Mouse (Mus musculus) liver, postnatal 0 days (tissue): ENCODE measurements around the gene Syngr2.

Experiments used
- CTCF ChIP-seq: sonication (generic); IDR thresholded peaks from 2 replicates; pipeline ENCODE4 v1.5.1; 2016; ENCODE audit warnings: antibody characterized with exemption, low read depth
- EP300 ChIP-seq: IDR thresholded peaks from 2 replicates; pipeline ENCODE4 v1.6.1; 2016; ENCODE audit warnings: antibody characterized with exemption, low read depth, mild to moderate bottlenecking

DNA sequence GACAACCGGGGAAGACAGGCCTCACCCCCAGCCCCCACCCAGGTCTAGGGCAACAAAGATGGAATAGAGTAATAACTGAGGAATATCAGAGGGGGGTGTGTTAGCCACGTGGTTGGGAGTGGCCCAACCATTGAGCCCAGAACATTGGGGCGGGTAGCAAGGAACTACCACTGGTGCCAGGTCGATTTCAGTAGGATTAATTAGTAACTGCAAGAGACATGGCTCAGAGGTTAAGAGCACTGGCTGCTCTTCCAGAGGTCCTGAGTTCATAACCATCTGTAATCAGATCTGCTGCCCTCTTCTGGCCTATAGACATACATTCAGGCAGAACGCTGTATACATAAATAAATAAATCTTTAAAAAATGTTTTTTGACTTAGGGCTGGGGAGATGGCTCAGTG lies 37.2 kb downstream of the Syngr2 start:
- TF ChIP-seq EP300 (peak; percentile 79), CTCF (peak; percentile 64)
